Mouse (Mus musculus) thymus, postnatal 14 days (tissue): ENCODE measurements around the gene Rere.
"Not testable (repeated sequence)": the region's sequence is repeated elsewhere in the genome, so short reads cannot be mapped to it uniquely, and the experiment has no call there.

ENCODE experiments used
- DNase-seq: peaks from one replicate; pipeline ENCODE4 v3.0.0; 2021

Gene Rere

DNA sequence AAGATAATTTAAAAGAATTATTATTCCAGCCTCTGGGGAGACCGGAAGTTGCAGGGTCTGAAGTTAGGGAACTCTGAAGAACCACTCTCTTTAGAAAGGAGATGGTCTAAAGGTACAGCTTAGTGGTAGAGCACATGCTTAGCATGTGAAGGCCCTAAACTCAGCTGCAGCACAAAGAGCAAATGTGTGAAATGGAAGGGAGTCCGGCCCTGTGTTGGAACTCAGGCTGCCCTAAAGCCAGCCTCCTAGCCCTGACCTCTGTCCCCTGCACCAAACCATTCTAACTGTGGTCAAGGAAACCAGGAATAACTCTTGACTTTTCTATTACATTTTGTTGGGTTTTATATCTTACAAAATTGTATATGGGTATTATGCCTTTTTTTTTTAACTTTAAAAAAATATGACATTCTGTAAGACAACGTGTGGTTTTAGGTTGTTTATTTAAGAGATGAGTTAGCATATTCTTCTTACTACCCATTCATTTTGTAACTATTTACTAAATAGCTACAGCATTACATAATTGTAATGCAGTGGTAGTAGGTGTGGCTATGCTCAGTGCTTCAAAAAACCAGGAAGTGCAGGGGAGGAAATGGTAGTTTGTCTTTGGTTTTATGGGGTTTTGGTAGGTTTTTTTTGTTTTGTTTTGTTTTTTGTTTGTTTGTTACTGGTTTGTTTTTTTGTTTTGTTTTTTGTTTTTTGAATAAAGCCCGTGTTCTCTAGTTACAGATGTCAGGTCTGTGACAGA, 312.2 kb downstream of the Rere start:
- DNase-seq = no peak

DNA sequence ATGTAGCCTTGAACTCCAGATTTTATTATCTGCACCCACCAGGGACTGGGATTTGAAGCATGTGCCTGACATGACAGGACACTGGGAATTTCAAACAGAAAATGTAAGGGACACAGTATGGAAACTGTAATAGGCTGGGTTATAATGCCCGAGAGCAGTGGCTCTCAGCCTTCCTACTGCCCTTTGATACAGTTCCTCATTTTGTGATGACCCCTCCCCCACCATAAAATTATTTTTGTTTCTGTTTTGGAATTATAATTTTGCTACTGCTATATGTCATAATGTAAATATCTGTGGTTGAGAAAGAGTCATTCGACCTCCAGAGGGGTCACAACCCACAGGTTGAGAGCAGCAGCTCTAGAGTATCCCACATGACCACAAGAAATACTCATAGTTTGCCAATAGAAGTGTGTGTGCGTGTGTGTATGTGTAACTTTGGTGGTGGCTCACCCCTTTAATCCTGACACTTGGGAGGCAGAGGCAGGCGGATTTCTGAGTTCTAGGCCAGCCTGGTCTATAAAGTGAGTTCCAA, 312.9 kb downstream of the Rere start:
- no peak for DNase-seq

DNA sequence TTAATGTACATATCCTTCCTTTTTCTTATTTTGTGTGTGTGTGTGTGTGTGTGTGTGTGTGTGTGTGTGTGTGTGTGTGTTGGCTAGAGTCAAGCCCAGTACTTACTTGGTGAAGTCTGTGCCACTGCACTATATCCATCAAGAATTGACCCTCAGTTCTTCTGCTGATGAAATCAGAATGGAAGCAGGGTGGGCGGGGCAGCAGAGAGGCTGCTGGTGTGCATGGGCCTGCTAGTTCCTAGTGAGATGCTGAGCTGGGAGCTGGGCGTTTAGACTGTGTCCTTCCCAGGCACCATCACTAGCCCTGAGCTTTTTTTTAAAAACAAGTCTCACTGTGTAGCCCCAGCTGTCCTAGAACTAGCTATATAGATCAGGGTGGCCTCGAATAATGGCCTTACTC, 313.6 kb downstream of the Rere start:
- DNase-seq = no peak

- no peak for DNase-seq
Observed at GRCm38 (mm10) chr4:150595991-150596390, 314.5 kb downstream of the Rere start.

- no peak for DNase-seq
Observed at GRCm38 (mm10) chr4:150598686-150599085, 317.2 kb downstream of the Rere start.

DNA sequence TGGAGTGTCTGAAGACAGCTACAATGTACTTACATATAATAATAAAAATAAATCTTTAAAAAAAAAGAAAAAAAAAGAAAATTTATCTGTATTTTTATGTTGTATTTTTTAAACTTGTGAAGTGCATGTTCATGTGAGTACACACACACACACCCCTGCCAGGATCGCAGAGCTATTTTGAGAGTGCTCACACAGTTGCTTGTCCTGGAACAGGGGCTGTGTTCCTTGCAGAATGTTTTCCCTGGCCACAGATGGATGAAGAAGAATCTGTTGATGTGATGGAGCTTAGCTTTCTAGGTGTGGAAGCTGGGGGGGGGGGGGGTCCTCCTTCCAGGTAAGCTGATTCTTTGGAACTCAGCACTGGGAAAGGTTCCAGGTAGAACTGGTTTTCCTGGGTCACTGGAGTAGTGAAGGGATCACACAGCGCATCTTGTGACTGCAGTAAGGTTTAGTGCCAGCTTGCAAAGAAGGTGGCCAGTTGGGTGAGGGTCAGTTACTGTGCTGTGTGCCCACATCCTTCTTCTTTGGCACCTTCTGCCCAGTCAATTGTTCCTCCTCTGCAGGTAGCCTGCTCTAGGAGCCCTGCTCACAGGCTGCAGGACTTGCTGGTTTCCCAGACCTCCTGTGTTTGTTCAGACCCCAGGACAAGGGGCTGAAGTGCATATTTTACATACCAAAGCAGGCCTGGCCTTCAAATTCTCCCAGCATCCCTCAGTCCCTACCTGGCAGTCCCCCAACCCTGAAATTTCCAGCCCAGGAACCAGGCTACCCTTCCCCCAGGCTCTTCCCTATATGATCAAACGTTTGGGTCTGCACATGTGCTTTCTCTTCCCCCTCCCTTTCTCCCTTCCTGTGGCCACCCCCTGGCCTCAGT, 317.9 kb downstream of the Rere start:
- DNase-seq = no peak

GRCm38 (mm10) chr4:150600503-150600902, 319.1 kb downstream of the Rere start:
- not testable (repeated sequence) for DNase-seq

DNA sequence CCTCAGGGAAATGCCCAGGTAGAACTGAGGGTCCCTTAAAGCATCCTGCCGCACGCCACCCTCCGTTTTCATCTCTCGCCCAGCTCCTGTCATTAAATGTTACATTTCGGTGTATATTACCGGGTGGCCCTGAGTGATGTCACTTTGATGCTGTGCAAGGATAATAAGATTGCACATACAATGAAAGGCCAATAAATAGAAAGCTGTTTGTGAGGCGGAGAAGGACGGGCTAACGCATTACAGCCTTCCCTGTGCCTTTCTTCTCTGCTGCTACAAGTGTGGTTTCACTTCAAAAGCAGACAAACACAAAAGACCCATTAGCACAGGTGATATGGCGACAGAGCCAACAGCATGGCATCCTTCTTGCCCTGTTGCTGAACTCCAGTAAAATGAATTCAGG, 320.0 kb downstream of the Rere start:
- no peak for DNase-seq

- no peak for DNase-seq
Observed at GRCm38 (mm10) chr4:150603366-150604061, 322.1 kb downstream of the Rere start.

DNA sequence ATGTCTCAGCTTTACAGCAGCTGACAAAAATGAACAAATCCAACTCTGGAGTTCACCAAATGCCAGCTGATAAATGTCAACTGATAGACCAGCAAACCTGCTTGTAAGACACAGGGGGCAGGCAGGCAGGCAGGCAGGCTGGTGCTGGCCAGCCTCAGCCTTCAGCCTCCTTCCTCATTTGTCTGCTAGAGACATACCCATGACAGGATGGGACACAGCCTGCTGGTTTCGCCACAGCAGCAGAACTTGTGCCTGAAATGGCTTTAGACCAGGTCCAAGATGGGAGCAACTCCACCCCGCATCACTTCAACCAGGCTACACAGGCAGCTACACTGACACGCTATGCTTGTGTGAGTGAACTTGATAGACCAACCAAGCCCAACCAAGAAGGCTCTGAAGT, 324.4 kb downstream of the Rere start:
- no peak for DNase-seq

DNA sequence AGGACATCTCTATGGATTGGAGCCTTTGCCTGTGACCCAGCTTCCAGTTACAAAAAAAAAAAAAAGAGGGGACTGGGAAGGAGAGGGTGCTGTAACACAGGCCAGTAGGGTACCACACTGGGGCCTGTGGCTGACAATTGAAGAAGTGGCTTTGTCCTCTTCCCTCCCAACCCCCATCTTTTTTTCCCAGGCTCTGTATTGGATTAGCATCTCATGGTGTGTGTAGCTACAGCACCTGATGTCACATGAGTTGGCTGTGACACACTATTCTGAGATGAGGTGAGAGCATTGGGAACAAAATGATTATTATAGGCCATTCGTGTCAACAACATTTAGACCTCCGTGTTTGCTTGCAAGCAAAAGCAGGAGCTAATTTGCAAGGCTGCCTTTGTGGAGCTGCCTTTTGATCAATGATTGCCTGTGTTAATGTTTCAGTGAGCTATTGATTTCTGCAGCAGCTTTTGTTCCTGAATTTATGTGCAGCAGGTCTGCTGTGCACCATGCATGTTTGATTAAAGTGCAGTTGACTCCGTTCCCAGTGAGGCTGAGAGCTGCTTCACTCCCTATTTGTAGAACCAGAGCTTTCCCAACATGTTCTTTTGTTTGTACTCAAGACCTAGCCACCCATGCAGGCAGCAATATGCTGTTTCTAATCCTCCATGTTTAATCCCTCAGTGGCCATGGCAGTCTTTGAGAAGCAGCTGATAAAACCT, 325.2 kb downstream of the Rere start:
- DNase-seq = no peak

DNA sequence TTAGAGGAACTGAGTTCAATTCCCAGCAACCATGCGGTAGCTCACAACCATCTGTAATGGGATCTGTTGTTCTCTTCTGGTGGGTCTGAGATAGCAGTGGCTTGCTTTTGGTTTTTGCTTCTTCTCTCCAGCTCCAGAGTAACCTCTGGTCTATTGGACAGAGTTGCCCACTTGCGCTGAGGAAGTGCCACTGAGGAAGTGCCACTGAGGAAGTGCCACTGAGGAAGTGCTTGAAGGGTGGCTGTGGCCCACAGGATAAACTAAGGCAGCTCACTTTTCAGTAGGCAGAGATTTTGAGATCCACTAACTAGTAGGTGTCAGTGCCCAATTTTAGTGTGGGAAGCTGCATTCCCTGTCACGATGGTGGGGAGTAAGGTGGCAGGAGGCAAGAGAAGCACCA, 327.2 kb downstream of the Rere start:
- DNase-seq = no peak

DNA sequence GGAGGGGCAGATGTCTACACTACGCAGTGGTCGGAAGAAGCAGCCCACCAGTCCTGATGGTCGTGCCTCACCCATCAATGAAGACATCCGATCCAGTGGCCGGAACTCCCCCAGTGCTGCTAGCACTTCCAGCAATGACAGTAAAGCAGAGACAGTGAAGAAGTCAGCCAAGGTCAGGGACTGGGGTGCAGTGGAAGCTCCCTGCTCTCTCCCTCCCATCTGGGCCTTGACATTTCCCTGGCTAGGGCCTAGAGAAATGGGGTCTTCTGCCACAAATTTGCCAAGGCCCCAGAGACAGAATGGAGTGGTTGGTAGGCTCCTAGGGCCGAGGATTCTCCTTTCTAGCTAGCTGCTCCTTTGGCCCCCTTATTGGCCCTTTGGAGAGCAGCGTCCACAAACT, 332.3 kb downstream of the Rere start:
- no peak for DNase-seq

DNA sequence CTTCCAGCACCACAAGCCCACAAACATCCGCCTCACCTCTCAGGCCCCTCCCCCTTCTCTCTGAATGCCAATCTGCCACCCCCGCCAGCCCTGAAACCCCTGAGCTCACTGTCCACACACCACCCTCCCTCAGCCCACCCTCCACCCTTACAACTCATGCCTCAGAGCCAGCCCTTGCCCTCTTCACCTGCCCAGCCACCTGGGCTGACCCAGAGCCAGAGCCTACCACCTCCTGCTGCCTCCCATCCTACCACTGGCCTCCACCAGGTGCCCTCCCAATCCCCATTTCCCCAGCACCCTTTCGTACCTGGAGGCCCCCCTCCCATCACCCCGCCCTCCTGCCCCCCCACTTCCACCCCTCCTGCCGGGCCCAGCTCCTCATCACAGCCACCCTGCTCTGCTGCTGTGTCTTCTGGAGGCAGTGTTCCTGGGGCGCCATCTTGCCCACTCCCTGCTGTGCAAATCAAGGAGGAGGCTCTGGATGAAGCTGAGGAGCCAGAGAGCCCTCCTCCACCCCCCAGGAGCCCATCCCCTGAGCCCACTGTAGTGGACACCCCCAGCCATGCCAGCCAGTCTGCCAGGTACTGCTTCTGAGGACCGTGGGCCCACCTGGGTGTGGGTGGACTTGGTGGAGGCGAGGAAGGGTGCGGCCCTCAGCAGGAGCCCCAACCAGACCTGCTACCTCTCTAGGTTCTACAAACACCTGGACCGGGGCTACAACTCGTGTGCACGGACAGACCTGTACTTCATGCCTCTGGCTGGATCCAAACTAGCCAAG, 334.0 kb downstream of the Rere start:
- peak; percentile 49 for DNase-seq

DNA sequence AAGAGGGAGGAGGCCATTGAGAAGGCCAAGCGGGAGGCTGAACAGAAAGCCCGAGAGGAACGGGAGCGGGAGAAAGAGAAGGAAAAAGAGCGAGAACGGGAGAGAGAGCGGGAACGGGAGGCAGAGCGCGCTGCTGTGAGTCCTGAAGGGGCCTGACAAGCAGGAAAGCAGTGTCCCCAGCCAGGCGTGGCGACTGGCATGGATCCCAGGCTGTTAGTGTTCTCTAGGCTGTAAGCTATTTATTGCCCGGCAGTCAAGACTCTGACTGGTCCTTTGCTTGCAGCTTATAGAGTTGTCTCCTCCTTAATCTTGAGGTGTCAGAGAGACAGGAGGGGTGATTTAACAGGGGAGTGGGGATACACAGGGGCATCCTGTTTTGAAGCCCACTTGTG, 334.6 kb downstream of the Rere start:
- no peak for DNase-seq

- DNase-seq = no peak
Observed at GRCm38 (mm10) chr4:150616841-150617240, 335.4 kb downstream of the Rere start.

DNA sequence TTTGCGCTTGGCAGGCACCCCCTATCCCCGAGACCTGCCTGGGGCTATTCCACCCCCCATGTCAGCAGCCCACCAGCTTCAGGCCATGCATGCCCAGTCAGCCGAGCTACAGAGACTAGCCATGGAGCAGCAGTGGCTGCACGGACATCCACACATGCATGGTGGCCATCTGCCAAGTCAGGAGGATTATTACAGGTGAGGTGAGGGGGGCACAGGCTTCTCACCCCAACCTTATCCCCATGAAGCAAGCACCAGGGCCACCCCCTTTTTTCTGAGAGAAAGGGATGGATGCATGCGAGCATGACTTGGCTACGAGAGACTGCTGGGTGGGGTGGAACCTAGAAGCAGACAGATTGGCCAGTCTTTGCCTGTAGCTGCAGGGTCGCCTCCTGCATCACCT, 337.6 kb downstream of the Rere start:
- no peak for DNase-seq

GRCm38 (mm10) chr4:150622641-150623040, 341.2 kb downstream of the Rere start:
- no peak for DNase-seq

DNA sequence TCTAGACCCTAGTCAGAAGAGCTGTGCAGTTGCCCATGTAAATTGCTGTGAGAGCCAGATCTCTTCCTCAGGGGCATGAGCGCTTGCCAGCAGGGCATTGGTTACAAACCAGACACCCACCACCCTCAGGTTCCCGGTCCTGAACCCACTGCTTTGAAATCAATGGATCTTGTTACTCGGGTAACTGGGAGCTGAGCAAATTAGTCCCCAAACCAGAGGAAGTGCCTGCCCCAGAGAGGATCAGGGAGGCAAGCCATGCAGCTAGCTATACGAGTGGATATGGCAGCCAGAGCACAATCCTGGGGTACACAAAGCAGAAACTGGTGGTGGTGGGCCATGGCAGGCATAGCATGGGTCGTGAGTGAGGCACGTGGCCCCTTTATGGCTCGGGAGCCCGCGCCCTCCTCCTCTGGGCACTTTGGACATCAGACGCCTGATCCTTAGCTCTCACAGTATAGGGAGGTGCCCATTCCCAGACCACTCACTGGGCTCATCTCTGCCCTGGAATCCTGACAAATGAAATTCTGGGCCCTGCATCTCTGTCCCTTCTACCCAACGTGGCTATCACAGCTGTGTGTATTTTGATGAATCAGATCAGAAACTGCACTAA, 342.9 kb downstream of the Rere start:
- DNase-seq = no peak

DNA sequence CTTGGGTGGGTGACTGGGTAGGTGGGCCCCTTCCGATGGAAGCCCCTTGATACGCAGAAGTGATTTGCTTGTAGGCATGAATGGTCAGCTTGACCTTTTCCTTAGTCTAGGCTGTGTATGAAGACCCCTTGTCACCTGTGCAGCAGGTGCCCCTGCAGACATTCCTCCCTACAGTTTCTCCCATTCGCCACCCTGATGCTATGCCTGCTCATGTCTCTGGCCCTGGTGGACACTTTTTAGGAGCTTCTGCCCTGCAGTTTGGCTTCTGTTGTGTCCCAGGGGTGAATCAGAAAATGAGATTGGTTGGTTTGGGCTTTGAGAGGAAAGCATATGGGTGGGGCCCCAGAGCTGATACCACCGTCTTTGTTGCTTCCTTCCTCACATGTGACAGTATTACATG, 343.5 kb downstream of the Rere start:
- no peak for DNase-seq

GRCm38 (mm10) chr4:150625425-150625824, 344.0 kb downstream of the Rere start:
- DNase-seq = peak; percentile 40
